Mouse (Mus musculus): ENCODE results near the gene Catsper3. TPM values are rescaled to one million over a fixed set of nuclear protein-coding genes. Genes with fewer than 3 reads are reported as not detected.
A peak's percentile ranks its signal among the peaks of the same experiment; 100 is the strongest.

The Catsper3 gene
- polyA plus RNA-seq, 1 experiment from 2014 or later: not detected

- Histone ChIP-seq H3K9ac (ENCODE audit: low read depth, low read length) (no peak overlapping the region), H3K4me3 (ENCODE audit: low read length) (no peak overlapping the region)
- no peak for ATAC-seq
Observed at GRCm38 (mm10) chr13:55824151-55824945, 40.0 kb downstream of the Catsper3 start.

GRCm38 (mm10) chr13:55825245-55825681 lies 40.9 kb downstream of the Catsper3 start:
- Histone ChIP-seq H3K27ac (ENCODE audit: low read length) (no peak overlapping the region), H3K9ac (ENCODE audit: low read depth, low read length) (peak overlapping the region; percentile 30; the same call in 1 of the 2 replicates), H3K4me2 (ENCODE audit: low read depth, low read length) (peak overlapping the region; percentile 37), H3K4me1 (ENCODE audit: control insufficient read depth, insufficient read depth, low read length) (0 out of 2 replicates have a peak, but pooled peaks cover 4% of the 10 kb centered on the region), H3K36me3 (ENCODE audit: control insufficient read depth, insufficient read depth, low read length) (peaks cover 3% of the 10 kb centered on the region; the same call in 1 of the 2 replicates), H3K4me3 (ENCODE audit: low read length) (peak overlapping the region; percentile 15), H3K27me3 (replicated peaks; ENCODE audit: control insufficient read depth, insufficient read depth, low read length) (peaks cover 46% of the 10 kb centered on the region), H3K9me3 (ENCODE audit: control insufficient read depth, low read length) (no peaks in the 10 kb centered on the region)
- no peak for ATAC-seq
- WGBS: 13% methylated on average over 32 of the region's 32 CpGs

More at GRCm38 (mm10) chr13:55824151-55824945, 40.0 kb downstream of the Catsper3 start:
- Histone ChIP-seq H3K9me3 (ENCODE audit: control insufficient read depth, low read length) (no peaks in the 10 kb centered on the region), H3K27me3 (replicated peaks; ENCODE audit: control insufficient read depth, insufficient read depth, low read length) (peaks cover 48% of the 10 kb centered on the region), H3K4me1 (ENCODE audit: control insufficient read depth, insufficient read depth, low read length) (0 out of 2 replicates have a peak, but pooled peaks cover 4% of the 10 kb centered on the region), H3K36me3 (ENCODE audit: control insufficient read depth, insufficient read depth, low read length) (peaks cover 3% of the 10 kb centered on the region; the same call in 1 of the 2 replicates), H3K4me2 (ENCODE audit: low read depth, low read length) (no peak overlapping the region), H3K27ac (ENCODE audit: low read length) (no peak overlapping the region)
- 24% methylated on average over 10 of the region's 10 CpGs for WGBS

- Histone ChIP-seq H3K27me3 (replicated peaks; ENCODE audit: control insufficient read depth, insufficient read depth, low read length) (peaks cover 52% of the 10 kb centered on the region), H3K9ac (ENCODE audit: low read depth, low read length) (peak overlapping the region; percentile 30), H3K9me3 (ENCODE audit: control insufficient read depth, low read length) (no peaks in the 10 kb centered on the region), H3K27ac (ENCODE audit: low read length) (no peak overlapping the region), H3K36me3 (ENCODE audit: control insufficient read depth, insufficient read depth, low read length) (peaks cover 3% of the 10 kb centered on the region; the same call in 1 of the 2 replicates), H3K4me2 (ENCODE audit: low read depth, low read length) (peak overlapping the region; percentile 37), H3K4me1 (ENCODE audit: control insufficient read depth, insufficient read depth, low read length) (0 out of 2 replicates have a peak, but pooled peaks cover 4% of the 10 kb centered on the region), H3K4me3 (ENCODE audit: low read length) (peak overlapping the region; percentile 28)
- ATAC-seq: no peak
- 8% methylated on average over 56 of the region's 56 CpGs for WGBS
Observed at GRCm38 (mm10) chr13:55826008-55826671, 41.8 kb downstream of the Catsper3 start.

GRCm38 (mm10) chr13:55826796-55827678 lies 42.7 kb downstream of the Catsper3 start:
- Histone ChIP-seq H3K27me3 (replicated peaks; ENCODE audit: control insufficient read depth, insufficient read depth, low read length) (peaks cover 56% of the 10 kb centered on the region), H3K9ac (ENCODE audit: low read depth, low read length) (peak overlapping the region; percentile 70), H3K9me3 (ENCODE audit: control insufficient read depth, low read length) (no peaks in the 10 kb centered on the region), H3K4me1 (ENCODE audit: control insufficient read depth, insufficient read depth, low read length) (0 out of 2 replicates have a peak, but pooled peaks cover 8% of the 10 kb centered on the region), H3K36me3 (ENCODE audit: control insufficient read depth, insufficient read depth, low read length) (peaks cover 3% of the 10 kb centered on the region; the same call in 1 of the 2 replicates), H3K27ac (ENCODE audit: low read length) (peak overlapping the region; percentile 20; the same call in 1 of the 2 replicates), H3K4me2 (ENCODE audit: low read depth, low read length) (peak overlapping the region; percentile 64), H3K4me3 (ENCODE audit: low read length) (peak overlapping the region; percentile 49)
- 12% methylated on average over 13 of the region's 13 CpGs for whole genome bisulfite sequencing
- ATAC-seq: no peak; the same call in 1 of the 2 replicates

- 0 out of 2 replicates have a peak, but pooled peaks cover 8% of the 10 kb centered on the region for H3K4me1 ChIP-seq (ENCODE audit: control insufficient read depth, insufficient read depth, low read length)
- peak overlapping the region; percentile 49 for H3K4me3 ChIP-seq (ENCODE audit: low read length)
- peak overlapping the region; percentile 20; the same call in 1 of the 2 replicates for H3K27ac ChIP-seq (ENCODE audit: low read length)
- 5% methylated on average over 6 of the region's 6 CpGs for WGBS
- peak overlapping the region; percentile 64 for H3K4me2 ChIP-seq (ENCODE audit: low read depth, low read length)
- H3K9ac ChIP-seq (ENCODE audit: low read depth, low read length): peak overlapping the region; percentile 70
- H3K27me3 ChIP-seq (replicated peaks; ENCODE audit: control insufficient read depth, insufficient read depth, low read length): peaks cover 58% of the 10 kb centered on the region
- H3K9me3 ChIP-seq (ENCODE audit: control insufficient read depth, low read length): no peaks in the 10 kb centered on the region
- H3K36me3 ChIP-seq (ENCODE audit: control insufficient read depth, insufficient read depth, low read length): peaks cover 3% of the 10 kb centered on the region; the same call in 1 of the 2 replicates
- ATAC-seq: no peak; the same call in none of the 2 replicates
Observed at GRCm38 (mm10) chr13:55827679-55828140, 43.3 kb downstream of the Catsper3 start.

- peak overlapping the region; percentile 64 for H3K4me2 ChIP-seq (ENCODE audit: low read depth, low read length)
- 2% methylated on average over 50 of the region's 50 CpGs for WGBS
- H3K9me3 ChIP-seq (ENCODE audit: control insufficient read depth, low read length): no peaks in the 10 kb centered on the region
- H3K4me3 ChIP-seq (ENCODE audit: low read length): peak overlapping the region; percentile 49
- H3K27ac ChIP-seq (ENCODE audit: low read length): peak overlapping the region; percentile 45; the same call in 1 of the 2 replicates
- H3K27me3 ChIP-seq (replicated peaks; ENCODE audit: control insufficient read depth, insufficient read depth, low read length): peaks cover 59% of the 10 kb centered on the region
- 0 out of 2 replicates have a peak, but pooled peaks have one; percentile 39 for ATAC-seq
- H3K36me3 ChIP-seq (ENCODE audit: control insufficient read depth, insufficient read depth, low read length): peaks cover 3% of the 10 kb centered on the region; the same call in 1 of the 2 replicates
- 0 out of 2 replicates have a peak, but pooled peaks cover 8% of the 10 kb centered on the region for H3K4me1 ChIP-seq (ENCODE audit: control insufficient read depth, insufficient read depth, low read length)
- H3K9ac ChIP-seq (ENCODE audit: low read depth, low read length): peak overlapping the region; percentile 70
Observed at GRCm38 (mm10) chr13:55828141-55829017, 44.0 kb downstream of the Catsper3 start.

GRCm38 (mm10) chr13:55829018-55829655 lies 44.8 kb downstream of the Catsper3 start:
- peak overlapping the region; percentile 45; the same call in 1 of the 2 replicates for H3K27ac ChIP-seq (ENCODE audit: low read length)
- no peak for ATAC-seq
- peak overlapping the region; percentile 49 for H3K4me3 ChIP-seq (ENCODE audit: low read length)
- H3K27me3 ChIP-seq (replicated peaks; ENCODE audit: control insufficient read depth, insufficient read depth, low read length): peaks cover 60% of the 10 kb centered on the region
- H3K4me2 ChIP-seq (ENCODE audit: low read depth, low read length): peak overlapping the region; percentile 64
- H3K9me3 ChIP-seq (ENCODE audit: control insufficient read depth, low read length): no peaks in the 10 kb centered on the region
- peak overlapping the region; percentile 70 for H3K9ac ChIP-seq (ENCODE audit: low read depth, low read length)
- H3K36me3 ChIP-seq (ENCODE audit: control insufficient read depth, insufficient read depth, low read length): peaks cover 3% of the 10 kb centered on the region; the same call in 1 of the 2 replicates
- 0 out of 2 replicates have a peak, but pooled peaks cover 8% of the 10 kb centered on the region for H3K4me1 ChIP-seq (ENCODE audit: control insufficient read depth, insufficient read depth, low read length)
- 5% methylated on average over 12 of the region's 12 CpGs for WGBS
